Mouse (Mus musculus) limb, embryonic 12.5 days (tissue): ENCODE data around the gene Traf6. TPM values are rescaled to one million over a fixed set of nuclear protein-coding genes. Genes with fewer than 3 reads are reported as not detected.

ENCODE experiments used
- ATAC-seq: fragments of 200-750 bp; cut with Nextera tagmentation; 2 replicates; pipeline ENCODE4 v1.8.0; 2017; ENCODE audit warnings: low read depth, moderate TSS enrichment; ENCODE audit not compliant: insufficient number of reproducible peaks, insufficient read depth, low FRiP score, low TSS enrichment
- H3K27ac ChIP-seq: fragments of 300-500 bp; sonication (generic); 2 replicates; pipeline ENCODE4 v1.5.1; 2016; ENCODE audit warnings: mild to moderate bottlenecking, moderate library complexity
- H3K27me3 ChIP-seq: fragments of 300-500 bp; sonication (generic); 2 replicates; pipeline ENCODE4 v1.6.1; 2016; ENCODE audit warnings: mild to moderate bottlenecking, moderate library complexity
- H3K36me3 ChIP-seq: fragments of 300-500 bp; sonication (generic); 2 replicates; pipeline ENCODE4 v1.6.1; 2016; ENCODE audit warnings: mild to moderate bottlenecking, moderate library complexity
- H3K4me1 ChIP-seq: fragments of 300-500 bp; sonication (generic); replicated peaks from 2 replicates; pipeline ENCODE4 v1.6.1; 2016
- H3K4me2 ChIP-seq: fragments of 300-500 bp; sonication (generic); 2 replicates; pipeline ENCODE4 v1.6.1; 2016; ENCODE audit warnings: mild to moderate bottlenecking, moderate library complexity
- H3K4me3 ChIP-seq: fragments of 300-500 bp; sonication (generic); replicated peaks from 2 replicates; pipeline ENCODE4 v1.5.1; 2016; ENCODE audit warnings: mild to moderate bottlenecking
- H3K9ac ChIP-seq: fragments of 300-500 bp; sonication (generic); replicated peaks from 2 replicates; pipeline ENCODE4 v1.6.1; 2016; ENCODE audit warnings: mild to moderate bottlenecking, moderate library complexity
- H3K9me3 ChIP-seq: fragments of 300-500 bp; sonication (generic); 2 replicates; pipeline ENCODE4 v1.6.1; 2016; ENCODE audit warnings: mild to moderate bottlenecking, moderate library complexity
- WGBS: fragments of 180-500 bp; shearing (Covaris S2); methylation state at CpG from one replicate; pipeline ENCODE4 v1.1.7; 2016; 5-methylcytosine and 5-hydroxymethylcytosine counted together
- polyA plus RNA-seq: library from polyadenylated mRNA; unstranded; fragments of >200 nt; fragmentation: Nextera tagmentation; extraction: Ambion mirVana; gene quantifications from 2 replicates; pipeline ENCODE4 v1.2.1, GENCODE M21; 2016

Traf6 gene
- polyA plus RNA-seq = 11.3 and 12.6 TPM in 2 replicates

- Histone ChIP-seq H3K27me3 (peaks cover 6% of the 10 kb centered on the region; the same call in 1 of the 2 replicates), H3K4me3 (peak within 1 kb of the TSS; percentile 96), H3K9ac (peak within 1 kb of the TSS; percentile 93), H3K36me3 (0 out of 2 replicates have a peak, but pooled peaks cover 7% of the 10 kb centered on the region), H3K4me2 (peak within 1 kb of the TSS; percentile 75), H3K9me3 (no peaks in the 10 kb centered on the region), H3K4me1 (peaks cover 5% of the 10 kb centered on the region), H3K27ac (0 out of 2 replicates have a peak within 1 kb of the TSS, but pooled peaks have one; percentile 45)
- ATAC-seq = peak; percentile 88
- under 1% methylated on average over 68 of the region's 68 CpGs for WGBS
Observed at GRCm38 (mm10) chr2:101678236-101679021, at the start of gene Traf6. Traf6 (plus strand) TSS chr2:101678429.

DNA sequence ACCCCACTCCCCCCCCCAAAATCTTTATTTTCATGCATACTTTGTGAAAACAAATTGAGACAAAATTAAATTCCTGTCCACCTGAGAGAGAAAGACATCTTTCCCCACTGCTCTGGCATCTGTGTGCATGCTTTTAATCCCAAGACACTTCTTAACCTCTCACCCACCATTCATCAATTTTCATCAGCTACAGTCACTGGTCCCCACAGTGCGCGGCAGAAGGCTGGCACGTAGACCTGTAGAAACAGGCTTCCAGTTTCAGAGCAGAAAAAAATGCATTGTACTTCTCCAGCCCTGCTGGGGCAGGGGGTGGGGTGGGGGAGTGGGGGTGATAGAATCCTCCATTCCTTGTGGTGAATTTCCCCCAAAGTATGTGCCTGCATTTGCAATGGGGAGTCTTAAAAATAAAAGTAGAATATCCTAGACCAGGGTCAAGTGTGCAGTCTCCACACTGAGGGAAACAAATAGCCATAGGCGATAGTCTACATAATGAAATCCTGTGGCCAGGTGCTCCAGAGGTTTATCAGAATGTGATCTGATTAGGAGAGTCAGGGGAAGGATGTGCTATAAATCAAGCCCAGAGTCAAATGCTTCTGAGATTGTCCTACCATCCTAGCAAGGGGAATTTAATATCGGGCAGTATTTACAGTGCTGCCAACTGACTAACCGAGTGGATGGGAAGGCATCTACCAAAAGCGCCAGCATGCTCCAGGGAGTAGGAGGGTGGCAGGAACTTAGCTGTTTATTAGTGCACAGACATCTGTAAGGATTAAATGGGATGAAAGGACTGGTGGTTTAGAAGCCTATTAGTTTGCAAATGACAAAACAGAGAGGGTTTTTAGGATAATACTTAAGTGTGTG is 39.0 kb upstream of the Traf6 start:
- no peaks in the 10 kb centered on the region for H3K36me3 ChIP-seq
- 43% methylated on average over 7 of the region's 7 CpGs for WGBS
- H3K27ac ChIP-seq = no peak overlapping the region
- no peak overlapping the region for H3K9ac ChIP-seq
- no peak overlapping the region for H3K4me3 ChIP-seq
- H3K4me1 ChIP-seq = peaks cover 13% of the 10 kb centered on the region
- no peak for ATAC-seq
- H3K27me3 ChIP-seq = peaks cover 4% of the 10 kb centered on the region; the same call in 1 of the 2 replicates
- no peaks in the 10 kb centered on the region for H3K9me3 ChIP-seq
- H3K4me2 ChIP-seq = no peak overlapping the region

GRCm38 (mm10) chr2:101639840-101640350 is 38.3 kb upstream of the Traf6 start:
- no peak for ATAC-seq
- no peaks in the 10 kb centered on the region for H3K9me3 ChIP-seq
- H3K4me2 ChIP-seq = no peak overlapping the region
- H3K27me3 ChIP-seq = peaks cover 4% of the 10 kb centered on the region; the same call in 1 of the 2 replicates
- no peaks in the 10 kb centered on the region for H3K36me3 ChIP-seq
- 63% methylated on average over 3 of the region's 3 CpGs for WGBS
- H3K4me1 ChIP-seq = peaks cover 13% of the 10 kb centered on the region
- H3K27ac ChIP-seq = no peak overlapping the region
- H3K4me3 ChIP-seq = no peak overlapping the region
- H3K9ac ChIP-seq = no peak overlapping the region

DNA sequence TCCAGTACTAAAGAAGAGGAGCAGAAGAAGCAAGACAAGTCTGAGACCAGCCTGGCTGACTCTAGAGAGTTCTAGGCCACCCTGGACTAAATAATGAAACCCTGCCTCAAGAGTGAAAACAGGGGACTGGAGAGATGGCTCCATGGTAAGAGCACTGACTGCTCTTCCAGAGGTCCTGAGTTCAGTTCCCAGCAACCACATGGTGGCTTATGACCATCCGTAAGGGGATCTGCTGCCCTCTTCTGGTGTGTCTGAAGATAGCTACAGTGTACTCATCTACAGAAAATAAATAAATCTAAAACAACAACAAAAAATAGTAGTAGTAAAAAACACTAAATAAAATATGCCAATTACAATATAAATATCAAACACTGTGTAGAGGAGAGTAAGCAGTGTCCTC is 32.4 kb upstream of the Traf6 start:
- Histone ChIP-seq H3K4me2 (no peak overlapping the region), H3K4me3 (no peak overlapping the region), H3K27me3 (no peaks in the 10 kb centered on the region), H3K27ac (no peak overlapping the region), H3K9me3 (no peaks in the 10 kb centered on the region), H3K4me1 (peaks cover 18% of the 10 kb centered on the region), H3K36me3 (no peaks in the 10 kb centered on the region), H3K9ac (no peak overlapping the region)
- WGBS = 83% methylated on average over 1 of the region's 1 CpGs
- ATAC-seq = no peak

GRCm38 (mm10) chr2:101648361-101648760 is 29.9 kb upstream of the Traf6 start:
- ATAC-seq = no peak
- peak overlapping the region; percentile 31; the same call in 1 of the 2 replicates for H3K4me2 ChIP-seq
- peak overlapping the region; percentile 41; the same call in 1 of the 2 replicates for H3K27ac ChIP-seq
- 64% methylated on average over 2 of the region's 2 CpGs for WGBS
- H3K9me3 ChIP-seq = no peaks in the 10 kb centered on the region
- no peak overlapping the region for H3K9ac ChIP-seq
- no peaks in the 10 kb centered on the region for H3K27me3 ChIP-seq
- H3K4me1 ChIP-seq = peaks cover 27% of the 10 kb centered on the region
- H3K36me3 ChIP-seq = no peaks in the 10 kb centered on the region
- H3K4me3 ChIP-seq = no peak overlapping the region

DNA sequence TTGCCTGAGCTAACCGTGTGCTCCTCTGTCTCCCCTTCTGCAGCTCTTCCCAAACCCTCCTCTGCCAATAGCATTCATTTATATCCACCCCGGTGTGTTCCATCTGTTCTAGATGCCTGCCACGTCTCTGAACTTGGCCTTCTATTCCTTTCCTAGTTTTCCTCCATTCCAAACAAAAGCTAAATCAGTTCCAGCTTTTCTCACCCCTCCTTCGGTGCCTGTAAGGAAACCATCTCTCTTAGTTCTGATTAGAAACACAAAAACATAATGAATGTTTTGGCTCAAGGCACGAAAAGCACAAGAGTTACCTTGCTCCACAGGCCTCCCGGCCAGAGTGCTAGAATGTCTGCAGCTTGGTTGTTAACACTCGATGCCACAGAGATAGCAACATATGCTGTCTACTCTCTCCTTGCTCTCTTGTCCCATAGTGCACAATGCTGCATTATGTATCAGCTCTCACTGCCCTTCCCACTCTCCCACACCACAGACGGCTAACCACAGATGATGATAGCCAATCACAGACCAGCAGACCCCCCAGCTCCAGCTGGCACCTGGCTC is 29.0 kb upstream of the Traf6 start, which contains the start of the genes Rag1 and B230118H07Rik:
Rag1 (minus strand) TSS at position 388 of the 558 bp plus-strand sequence.
B230118H07Rik (minus strand) TSS at position 419 of the 558 bp plus-strand sequence.
- Histone ChIP-seq H3K4me1 (peaks cover 27% of the 10 kb centered on the region), H3K9ac (peak within 1 kb of the TSS; percentile 14; the same call in 1 of the 2 replicates), H3K4me2 (peak within 1 kb of the TSS; percentile 31), H3K27me3 (no peaks in the 10 kb centered on the region), H3K27ac (peak within 1 kb of the TSS; percentile 41; the same call in 1 of the 2 replicates), H3K36me3 (no peaks in the 10 kb centered on the region), H3K9me3 (no peaks in the 10 kb centered on the region), H3K4me3 (peak within 1 kb of the TSS; percentile 15; the same call in 1 of the 2 replicates)
- ATAC-seq = peak; percentile 64; the same call in 1 of the 2 replicates
- WGBS = 24% methylated on average over 8 of the region's 8 CpGs

- no peaks in the 10 kb centered on the region for H3K27me3 ChIP-seq
- H3K4me1 ChIP-seq = peaks cover 27% of the 10 kb centered on the region
- no peak for ATAC-seq
- 71% methylated on average over 1 of the region's 1 CpGs for WGBS
- H3K27ac ChIP-seq = no peak overlapping the region
- no peak overlapping the region for H3K9ac ChIP-seq
- H3K4me3 ChIP-seq = no peak overlapping the region
- no peaks in the 10 kb centered on the region for H3K36me3 ChIP-seq
- no peaks in the 10 kb centered on the region for H3K9me3 ChIP-seq
- H3K4me2 ChIP-seq = no peak overlapping the region
Observed at GRCm38 (mm10) chr2:101650446-101650845, 27.8 kb upstream of the Traf6 start.

DNA sequence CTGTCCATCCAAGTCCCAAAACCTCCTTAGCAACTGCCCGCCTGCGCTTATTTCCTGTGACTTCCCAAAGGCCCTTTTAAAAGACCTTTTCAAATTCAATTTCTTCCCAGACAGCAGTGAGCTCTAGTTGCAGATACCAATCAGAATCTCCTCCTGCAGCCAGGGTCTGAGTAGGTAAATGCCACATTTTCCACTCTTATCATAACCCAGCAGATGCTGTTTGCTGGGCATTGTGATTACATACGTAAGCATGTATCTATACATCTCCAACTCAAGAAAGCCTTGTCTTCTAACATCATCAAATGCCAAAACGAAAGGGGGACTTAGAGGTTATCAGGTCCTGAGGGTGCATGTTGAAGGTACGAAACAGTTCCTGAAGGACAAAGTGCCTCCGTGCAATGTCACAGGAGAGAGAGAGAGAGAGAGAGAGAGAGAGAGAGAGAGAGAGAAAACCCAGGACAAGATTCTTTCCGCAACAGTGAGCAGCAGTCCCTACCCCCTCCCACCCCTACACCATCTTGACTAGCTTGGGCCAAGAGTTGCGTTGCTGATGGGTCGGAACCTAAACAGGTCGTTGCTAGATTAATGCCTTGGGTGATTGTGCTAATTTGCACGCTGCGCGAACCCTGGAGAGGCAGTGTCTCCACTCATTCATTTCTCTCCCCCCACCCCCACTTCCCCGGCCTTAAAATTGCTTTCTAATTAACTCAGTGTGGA is 25.9 kb upstream of the Traf6 start:
- H3K4me1 ChIP-seq = peaks cover 27% of the 10 kb centered on the region
- no peak overlapping the region for H3K9ac ChIP-seq
- H3K4me2 ChIP-seq = peak overlapping the region; percentile 53
- peaks cover under 1% of the 10 kb centered on the region; the same call in 1 of the 2 replicates for H3K27me3 ChIP-seq
- peak overlapping the region; percentile 22 for H3K4me3 ChIP-seq
- ATAC-seq = no peak; the same call in 1 of the 2 replicates
- no peaks in the 10 kb centered on the region for H3K9me3 ChIP-seq
- 40% methylated on average over 14 of the region's 14 CpGs for WGBS
- no peaks in the 10 kb centered on the region for H3K36me3 ChIP-seq
- H3K27ac ChIP-seq = no peak overlapping the region

GRCm38 (mm10) chr2:101652921-101653597 is 25.2 kb upstream of the Traf6 start:
- 19% methylated on average over 14 of the region's 14 CpGs for WGBS
- no peak for ATAC-seq
- H3K27ac ChIP-seq = no peak overlapping the region
- H3K36me3 ChIP-seq = no peaks in the 10 kb centered on the region
- no peaks in the 10 kb centered on the region for H3K9me3 ChIP-seq
- H3K4me1 ChIP-seq = peaks cover 25% of the 10 kb centered on the region
- peaks cover 4% of the 10 kb centered on the region for H3K27me3 ChIP-seq
- peak overlapping the region; percentile 22 for H3K4me3 ChIP-seq
- H3K9ac ChIP-seq = no peak overlapping the region
- peak overlapping the region; percentile 53 for H3K4me2 ChIP-seq

DNA sequence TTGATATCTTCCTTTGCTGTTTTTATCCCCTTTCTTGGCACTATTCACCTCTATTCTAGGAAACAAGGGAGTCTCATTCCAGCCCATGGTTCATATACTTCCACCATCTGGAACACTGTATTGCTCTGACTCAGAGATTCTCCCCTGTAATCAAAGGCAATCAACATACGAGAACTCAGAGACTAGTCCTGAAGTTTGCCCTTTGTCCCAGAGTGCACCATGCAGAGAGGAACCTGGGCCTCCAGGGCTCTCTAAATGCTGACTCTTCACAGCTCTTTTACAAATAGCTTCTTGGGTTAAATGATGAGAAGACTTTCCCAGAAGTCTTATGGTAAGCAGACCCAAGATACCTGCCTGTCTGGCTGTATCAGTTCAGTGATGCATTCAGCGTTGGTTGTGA is 17.7 kb upstream of the Traf6 start:
- H3K4me1 ChIP-seq = no peaks in the 10 kb centered on the region
- 75% methylated on average over 2 of the region's 2 CpGs for whole genome bisulfite sequencing
- no peak for ATAC-seq
- H3K4me2 ChIP-seq = no peak overlapping the region
- H3K4me3 ChIP-seq = no peak overlapping the region
- H3K27me3 ChIP-seq = peaks cover 7% of the 10 kb centered on the region
- no peaks in the 10 kb centered on the region for H3K36me3 ChIP-seq
- H3K9me3 ChIP-seq = no peaks in the 10 kb centered on the region
- H3K27ac ChIP-seq = no peak overlapping the region
- no peak overlapping the region for H3K9ac ChIP-seq
